Mouse (Mus musculus) adrenal gland, adult 18-20 months (tissue): ENCODE data around the gene Clec16a. TPM values are rescaled to one million over a fixed set of nuclear protein-coding genes. Genes with fewer than 3 reads are reported as not detected.

Experiments
- DNase-seq, 2 experiments: peaks; one replicate each; pipeline ENCODE4 v3.0.0; 2021 to 2022; ENCODE audit warnings: low spot score in 2 of 2
- total RNA-seq, 2 experiments: library from RNA; stranded (reverse); gene quantifications; 1 replicate in 1 of 2; 2 replicates in 1 of 2; pipeline ENCODE4 v1.2.3; 2021

Gene Clec16a
- total RNA-seq, 2 experiments from 2014 or later, result 47.4 to 52.2 TPM

DNA sequence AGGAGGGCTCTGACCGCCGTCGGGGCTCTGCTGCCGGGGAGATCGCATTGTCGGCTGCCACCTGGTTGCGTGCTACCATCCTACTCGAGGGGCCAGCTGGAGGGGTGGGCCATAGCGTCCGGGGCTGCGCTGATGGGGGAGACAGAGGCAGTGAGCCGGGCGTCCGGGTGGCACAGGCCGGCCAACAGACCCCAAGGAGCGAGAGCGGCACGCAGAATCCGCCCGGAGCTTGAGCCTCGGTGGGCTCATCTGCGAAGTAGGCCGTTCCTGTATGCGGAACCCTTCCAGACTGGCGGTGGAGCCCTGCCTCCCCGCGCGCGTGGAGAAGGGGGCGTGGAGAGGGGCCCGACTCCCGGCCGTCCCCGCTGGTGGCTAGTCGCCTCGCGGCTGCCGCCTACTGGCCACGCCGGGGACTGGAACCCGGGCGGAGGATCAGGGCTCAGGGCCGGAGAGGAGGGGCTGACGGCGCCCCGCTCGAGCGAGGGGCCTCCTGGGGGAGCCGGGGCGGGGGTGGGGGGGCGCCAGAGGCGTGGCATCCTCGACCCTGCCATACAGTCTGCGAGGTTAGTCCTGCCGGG is 239.7 kb downstream of the Clec16a start:
- peak; percentile 96 for DNase-seq

DNA sequence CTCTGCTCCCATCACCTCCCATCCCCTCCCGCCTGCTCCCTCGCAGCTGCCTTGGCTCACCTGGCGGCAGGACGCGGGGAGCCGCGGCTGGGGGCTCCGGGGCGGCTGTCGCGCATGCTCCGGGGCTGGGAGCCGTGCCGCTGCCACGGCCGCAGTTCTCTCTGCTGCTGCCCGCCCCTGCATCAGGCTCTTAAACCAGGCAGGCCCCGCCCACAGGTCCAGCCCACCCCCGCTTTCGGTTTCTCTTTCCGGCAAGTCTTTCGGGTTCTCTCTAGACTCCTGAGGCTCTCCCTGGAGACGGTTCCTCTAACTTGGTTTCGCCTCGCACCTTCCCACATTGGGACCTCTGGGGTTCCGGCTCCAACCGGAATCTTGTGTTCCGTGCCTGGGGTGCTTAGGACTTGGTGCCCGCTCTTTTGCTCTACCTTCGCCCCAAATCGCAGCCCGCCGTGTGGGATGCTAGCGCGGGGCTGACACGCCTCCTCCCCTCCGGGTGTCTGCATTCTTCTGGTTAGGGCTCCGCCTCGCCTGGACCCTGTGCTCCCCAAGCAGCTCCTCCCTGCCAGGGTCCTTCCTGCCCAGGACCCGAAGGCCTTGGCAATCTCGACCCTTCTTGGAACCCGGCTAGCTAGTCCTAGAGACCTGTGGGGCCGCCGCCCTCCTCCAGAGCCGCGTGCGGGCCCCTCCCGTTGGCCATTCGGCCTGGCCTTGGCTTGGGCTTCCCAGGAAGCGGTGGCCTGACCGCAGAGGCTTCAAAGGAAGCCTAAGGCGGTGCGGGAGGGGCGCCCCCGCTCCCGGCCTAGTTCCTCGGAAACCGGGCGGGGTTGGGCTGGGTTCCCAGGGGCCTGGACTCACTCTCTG is 240.5 kb downstream of the Clec16a start, which contains the start of gene Socs1:
TSS of gene Socs1 (minus strand) at position 166 of the 861 bp plus-strand sequence.
- peak; percentile 90 to 92 for DNase-seq

DNA sequence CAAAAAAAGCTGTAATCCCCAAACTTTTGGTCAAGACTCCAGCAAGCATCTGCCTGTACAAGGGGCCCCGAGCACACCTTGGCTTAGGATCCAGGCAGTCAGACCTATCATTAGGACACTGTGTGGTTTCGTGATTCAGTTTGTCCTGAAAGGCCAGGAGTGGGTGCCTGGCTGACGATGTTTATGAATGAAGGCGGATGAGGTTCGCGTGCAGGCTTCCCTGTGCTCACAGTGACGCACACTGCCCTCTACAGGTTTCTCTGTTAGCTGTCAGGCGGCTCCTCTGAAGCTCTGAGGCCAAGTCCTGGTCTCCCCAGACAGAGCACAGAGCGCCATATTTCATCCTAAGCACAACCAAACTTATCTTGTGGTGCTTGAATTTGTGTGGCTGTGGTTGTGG is 241.1 kb downstream of the Clec16a start:
- peak; percentile 66 to 68 for DNase-seq

DNA sequence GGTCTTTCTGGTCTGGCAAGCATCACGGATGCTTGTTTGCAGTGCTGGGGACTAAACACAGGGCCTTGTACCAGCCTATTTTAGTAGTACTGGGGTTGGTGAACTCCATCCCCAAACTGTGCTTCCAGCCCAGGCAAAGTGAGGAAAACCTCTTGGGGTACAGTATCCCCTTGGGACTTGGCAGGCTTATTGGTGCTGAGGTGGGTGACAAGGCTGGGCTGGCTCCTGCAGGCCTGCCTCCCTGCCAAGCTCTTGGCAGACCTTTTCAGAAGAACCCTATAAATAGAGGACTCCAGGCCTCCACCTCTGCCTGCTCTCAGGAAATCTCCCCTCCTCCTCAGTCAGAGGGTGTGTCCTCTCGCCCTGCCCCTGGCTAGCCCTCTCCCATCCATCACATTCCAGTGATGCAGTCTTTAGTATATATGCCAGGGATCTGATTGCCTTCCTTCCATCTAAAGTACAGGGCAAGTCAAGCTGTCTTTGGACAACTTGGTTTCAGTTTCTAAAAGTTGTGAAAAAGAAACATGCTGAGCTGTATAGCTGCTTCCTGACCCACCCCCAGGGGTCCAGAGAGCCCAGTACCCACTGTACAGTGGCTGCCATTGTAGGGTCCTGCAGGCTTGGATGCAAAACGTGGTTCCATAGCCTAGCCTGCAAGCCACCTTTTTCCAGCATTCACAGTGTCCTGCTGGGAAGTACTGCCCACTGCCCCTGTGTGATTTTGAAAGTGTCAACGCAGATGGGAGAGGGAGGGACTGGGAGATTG is 241.8 kb downstream of the Clec16a start:
- no peak for DNase-seq

DNA sequence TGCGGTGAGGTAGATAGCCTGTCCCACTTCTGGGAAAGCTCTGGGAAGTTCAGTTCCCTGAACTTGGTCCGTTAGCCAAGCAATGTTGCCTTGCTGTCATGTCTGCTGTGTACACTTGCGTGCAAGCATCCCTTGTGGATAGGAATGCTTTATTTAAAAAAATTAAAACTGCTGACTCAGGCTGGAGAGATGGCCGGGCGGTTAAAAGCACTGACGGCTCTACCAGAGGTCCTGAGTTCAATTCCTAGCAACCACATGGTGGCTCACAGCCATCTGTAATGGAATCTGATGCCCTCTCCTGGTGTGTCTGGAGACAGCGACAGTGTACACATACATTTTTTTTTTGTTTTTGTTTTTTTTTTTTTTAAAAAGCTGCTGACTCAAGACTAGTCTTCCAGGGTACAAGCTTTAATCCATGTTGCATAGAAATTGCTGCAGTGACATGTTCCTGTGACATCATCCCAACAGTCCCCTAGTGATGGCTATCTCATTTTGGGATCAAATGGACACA is 242.5 kb downstream of the Clec16a start:
- DNase-seq, result no peak

DNA sequence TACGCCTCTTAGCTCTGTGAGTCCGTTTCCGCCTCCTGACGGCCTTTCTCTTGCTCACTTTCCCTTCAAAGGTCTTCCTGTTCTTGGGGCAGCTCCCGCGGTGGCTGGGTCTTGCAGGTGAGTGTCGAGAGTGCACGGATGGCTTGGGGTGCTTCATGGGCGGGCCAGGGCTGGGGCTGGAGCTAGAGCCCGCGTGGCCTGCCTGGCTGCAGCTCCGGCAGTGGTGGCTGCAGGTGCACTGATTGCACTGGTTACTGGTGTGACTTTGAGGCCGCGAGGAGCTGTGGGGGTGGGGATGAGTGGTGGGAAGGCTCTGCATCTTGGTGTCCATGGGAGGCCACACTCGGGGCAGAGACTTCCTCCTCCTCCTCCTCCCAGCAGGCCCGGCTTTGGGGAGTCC is 243.1 kb downstream of the Clec16a start, which contains the start of gene Tnp2:
TSS of gene Tnp2 (minus strand) at position 390 of the 400 bp plus-strand sequence.
- DNase-seq, result no peak

DNA sequence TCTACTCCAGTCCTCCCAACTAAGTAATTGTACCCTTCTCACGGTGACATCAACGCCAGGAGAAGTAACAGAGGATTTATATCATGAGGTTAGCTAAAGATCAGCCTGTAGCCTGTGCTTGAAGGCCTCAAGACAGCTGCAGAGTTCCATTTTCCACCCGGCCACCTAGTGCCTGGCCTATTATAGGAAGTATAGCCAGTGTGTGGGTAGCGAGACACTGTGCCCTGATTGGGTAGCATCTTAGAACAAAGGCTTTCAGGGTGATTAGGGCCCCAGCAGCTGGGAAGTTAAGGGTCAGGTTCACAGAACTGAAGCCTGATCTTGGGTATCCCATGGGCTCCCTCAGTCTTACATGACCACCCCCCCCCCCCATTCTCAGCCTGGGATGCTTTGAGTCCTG is 243.7 kb downstream of the Clec16a start:
- no peak for DNase-seq

DNA sequence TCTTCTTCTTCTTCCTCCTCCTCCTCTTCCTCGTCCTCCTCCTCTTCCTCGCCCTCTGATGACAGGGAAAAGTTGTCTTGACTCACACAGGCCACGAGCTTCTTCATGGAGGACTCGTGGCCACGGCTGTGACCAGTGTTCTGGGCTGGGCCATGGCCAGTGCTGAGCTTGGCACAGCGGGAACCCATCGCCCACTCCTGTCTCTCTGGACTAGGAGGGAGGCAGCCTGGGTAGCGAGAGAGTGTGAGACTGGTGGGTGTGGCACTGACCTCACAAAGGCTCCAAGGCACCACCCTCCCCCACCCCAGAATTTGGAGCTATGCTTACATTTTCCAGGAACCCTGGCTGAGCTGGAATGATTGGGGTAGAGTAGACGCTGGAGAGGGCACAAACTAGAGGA is 245.6 kb downstream of the Clec16a start, which contains the start of gene Prm3:
TSS of gene Prm3 (minus strand) at position 213 of the 400 bp plus-strand sequence.
- DNase-seq, result no peak

Other genes with a start within 250 kb of the Clec16a start
- 1 to 10 TPM; 5.5 to 8.4 TPM for gene Emp2, start 231.4 kb upstream of the Clec16a start, total RNA-seq
- not detected for gene Tekt5, start 149.8 kb upstream of the Clec16a start, total RNA-seq
- 10 to 100 TPM; 22.3 to 26.0 TPM for gene Nubp1, start 133.4 kb upstream of the Clec16a start, total RNA-seq
- gene Tvp23a, start 98.0 kb upstream of the Clec16a start, total RNA-seq, result 1 to 10 TPM; 1.1 to 3.0 TPM
- 1 to 10 TPM; 1.6 to 6.6 TPM for gene Ciita, start 65.3 kb upstream of the Clec16a start, total RNA-seq
- gene Dexi, start 2.3 kb upstream of the Clec16a start, total RNA-seq, result 10 to 100 TPM; 20.2 to 25.8 TPM
- gene Socs1, start 240.2 kb downstream of the Clec16a start, total RNA-seq, result 1 to 10 TPM; 3.7 to 4.1 TPM
- not detected for gene Tnp2, start 243.3 kb downstream of the Clec16a start, total RNA-seq
- gene Prm3, start 245.6 kb downstream of the Clec16a start, total RNA-seq, result not detected